Mouse (Mus musculus) monocyte, adult 5-6 weeks (primary cell): Measurements from ENCODE around the gene Qtrt1. TPM values are rescaled to one million over a fixed set of nuclear protein-coding genes. Genes with fewer than 3 reads are reported as not detected.

Source experiments
- ATAC-seq: fragments of 153-309, 156-312 bp; replicated peaks from 2 replicates; pipeline ENCODE4 v1.8.0; 2017; ENCODE audit warnings: mild to moderate bottlenecking; ENCODE audit not compliant: low TSS enrichment, insufficient number of reproducible peaks, severe bottlenecking, poor library complexity, low FRiP score
- total RNA-seq: library from RNA; stranded (forward); fragments of 200-1000, 200-491, 200-594 nt; gene quantifications from 3 replicates; pipeline ENCODE4 v1.2.3, GENCODE M21; 2017

Qtrt1 gene
- 7.2 to 12.8 TPM (median 7.3 TPM) in 3 replicates for total RNA-seq

DNA sequence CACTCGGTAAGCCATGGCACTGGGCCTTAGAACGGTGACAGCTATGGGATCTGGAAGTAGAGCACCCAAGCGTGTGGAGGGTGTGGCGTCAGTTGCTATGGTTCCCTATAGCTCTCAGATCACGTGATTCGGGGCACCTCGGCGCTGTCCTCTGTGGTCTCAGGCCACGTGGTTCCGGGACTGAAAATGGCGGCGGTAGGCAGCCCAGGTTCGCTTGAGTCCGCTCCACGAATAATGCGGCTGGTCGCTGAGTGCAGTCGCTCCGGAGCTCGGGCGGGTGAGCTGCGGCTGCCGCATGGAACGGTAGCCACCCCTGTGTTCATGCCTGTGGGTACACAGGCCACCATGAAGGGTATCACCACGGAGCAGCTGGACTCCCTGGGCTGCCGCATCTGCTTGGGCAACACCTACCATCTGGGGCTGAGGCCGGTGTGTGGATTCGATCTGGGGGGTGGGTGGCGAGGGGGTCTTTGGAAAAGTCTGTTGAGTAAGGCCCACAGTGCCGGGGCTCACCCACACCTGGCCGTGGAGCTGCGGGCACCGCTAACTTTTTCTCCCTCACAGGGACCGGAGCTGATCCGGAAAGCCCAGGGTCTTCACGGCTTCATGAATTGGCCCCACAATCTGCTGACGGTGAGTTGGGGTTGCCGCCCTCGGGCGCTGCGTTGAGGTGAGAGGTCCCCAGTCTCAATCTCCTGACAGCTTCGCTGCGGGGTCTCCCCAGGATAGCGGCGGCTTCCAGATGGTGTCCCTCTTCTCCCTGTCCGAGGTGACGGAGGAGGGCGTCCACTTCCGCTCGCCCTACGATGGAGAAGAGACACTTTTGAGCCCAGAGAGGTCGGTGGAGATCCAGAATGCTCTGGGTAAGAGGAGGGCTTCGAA, at the start of gene Qtrt1:
Gene Qtrt1, plus strand, starts transcription at position 169 of the 882 bp plus-strand sequence.
- ATAC-seq, result peak; percentile 97

DNA sequence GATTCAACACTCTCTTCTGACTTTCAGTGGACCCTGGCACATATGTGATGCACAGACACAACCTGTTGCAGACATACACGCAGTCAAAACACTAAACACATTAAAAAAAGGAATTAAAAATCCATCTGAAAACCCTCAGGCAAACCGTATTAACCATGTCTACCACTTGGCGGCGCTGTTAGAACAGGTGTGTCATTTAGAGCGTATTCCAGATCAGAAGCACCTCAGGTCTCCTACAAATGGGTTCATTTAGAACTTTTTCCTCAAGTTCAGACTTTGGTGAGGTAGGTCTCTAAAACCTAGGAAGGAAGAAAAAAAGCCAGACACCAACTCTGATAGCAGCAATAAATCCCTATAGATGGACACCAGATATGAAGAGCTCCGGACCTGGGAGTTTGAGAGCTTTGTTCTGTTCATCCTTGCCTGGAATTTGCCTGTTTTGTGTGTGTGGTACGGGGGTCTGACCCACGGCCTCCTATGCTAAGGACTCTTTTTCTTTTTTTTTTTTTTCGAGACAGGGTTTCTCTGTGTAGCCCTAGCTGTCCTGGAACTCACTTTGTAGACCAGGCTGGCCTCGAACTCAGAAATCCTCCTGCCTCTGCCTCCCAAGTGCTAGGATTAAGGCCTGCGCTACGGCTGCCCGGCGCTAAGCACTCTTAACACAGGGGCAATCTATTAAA, 45.0 kb upstream of the Qtrt1 start:
- ATAC-seq, result no peak

DNA sequence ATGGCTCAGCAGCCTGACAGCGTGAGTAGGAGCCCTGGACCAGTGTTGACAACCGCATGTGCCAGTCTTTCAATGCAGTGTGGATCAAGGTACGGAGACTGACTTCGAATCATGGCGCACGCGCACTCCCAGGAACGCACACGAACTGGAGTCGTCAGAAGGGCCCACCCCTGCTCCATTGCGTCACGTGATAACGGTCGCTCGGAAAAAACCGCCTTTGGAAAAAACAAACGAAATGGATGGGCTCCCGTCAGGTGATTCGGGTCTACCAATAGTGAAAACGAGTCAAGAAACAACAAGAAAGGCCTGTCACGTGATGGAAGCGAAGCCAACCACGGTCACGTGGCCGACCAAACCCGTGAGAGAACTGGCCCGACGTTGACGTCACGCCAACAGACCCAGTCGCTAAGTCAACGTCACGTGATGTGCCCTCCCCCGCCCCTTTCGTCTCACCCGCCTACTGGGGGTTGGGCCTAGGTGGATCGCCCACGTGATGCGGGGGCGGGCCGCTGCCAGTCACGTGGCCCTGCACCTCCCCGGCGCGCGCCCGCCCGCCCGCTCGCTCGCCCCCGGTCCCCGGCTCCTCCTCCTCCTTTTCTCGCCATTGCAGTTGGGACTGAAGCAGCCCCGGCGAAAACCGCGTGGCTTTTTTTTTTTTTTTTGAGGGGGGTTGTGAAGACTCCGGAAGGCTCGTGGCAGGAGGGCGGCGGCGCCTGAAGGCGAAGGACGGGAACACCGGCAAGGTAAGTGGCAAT, 44.1 kb upstream of the Qtrt1 start, which contains the start of gene Ilf3:
Gene Ilf3, plus strand, starts transcription at position 515 of the 755 bp plus-strand sequence.
- peak; percentile 90 for ATAC-seq

DNA sequence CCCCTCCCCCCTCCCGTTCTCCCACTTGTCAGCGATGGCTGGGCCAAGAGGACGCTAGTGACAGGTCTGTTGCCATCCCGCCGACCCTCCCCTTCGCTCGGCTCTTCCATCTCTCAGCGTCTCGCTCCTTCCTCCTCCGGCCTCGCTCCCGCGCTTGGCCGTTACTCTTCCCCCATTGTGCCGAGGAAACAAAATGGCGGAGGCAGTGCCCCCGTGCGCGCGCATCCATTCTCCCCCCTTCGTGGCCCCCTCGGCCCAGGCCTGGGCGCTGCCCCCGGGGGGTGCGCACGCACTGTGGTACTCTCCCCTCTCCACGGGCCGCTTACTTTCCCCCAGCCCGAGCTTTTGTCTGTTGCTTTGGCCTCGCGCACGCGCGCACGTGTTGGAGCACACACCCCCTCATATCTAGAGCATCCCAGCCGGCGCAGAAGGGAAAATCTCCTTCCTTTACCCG, 43.5 kb upstream of the Qtrt1 start:
- peak; percentile 28 for ATAC-seq

DNA sequence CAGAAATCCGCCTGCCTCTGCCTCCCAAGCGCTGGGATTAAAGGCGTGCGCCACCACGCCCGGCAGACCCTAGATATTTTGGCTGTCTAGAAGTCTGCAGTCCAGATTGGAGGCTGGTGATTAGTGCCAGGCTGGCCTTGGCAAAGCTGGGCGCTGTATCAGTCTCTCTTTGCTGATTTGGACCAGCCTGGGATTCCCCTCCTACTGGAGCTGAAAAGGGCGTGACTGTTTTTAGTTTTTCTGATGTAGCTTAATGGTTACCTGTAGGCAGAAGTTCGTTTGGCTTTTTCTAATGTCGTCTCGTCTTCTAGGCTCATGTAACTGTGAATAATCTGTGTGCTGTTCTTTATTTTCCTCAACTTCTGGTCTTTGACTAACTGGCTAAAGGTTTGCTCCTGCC, 42.6 kb upstream of the Qtrt1 start:
- ATAC-seq, result no peak

DNA sequence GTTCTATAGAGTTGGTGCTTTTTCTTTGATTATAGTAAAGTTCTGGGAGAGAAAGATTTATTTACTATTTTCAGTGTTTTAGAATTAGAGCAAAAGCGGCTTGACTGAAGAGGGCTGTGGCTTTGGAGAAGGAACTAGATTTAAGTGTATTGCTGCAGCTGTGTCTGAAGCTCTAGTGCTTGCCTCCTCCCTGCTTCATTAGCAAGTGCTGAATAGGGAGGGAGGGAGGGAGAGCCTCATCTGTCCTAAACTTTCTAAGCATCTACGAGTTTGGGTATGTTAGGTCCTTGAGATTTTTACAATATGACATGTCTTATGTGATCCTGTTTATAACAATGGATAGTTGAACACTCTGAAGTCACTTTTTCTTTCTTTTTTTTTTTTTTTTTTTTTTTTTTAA, 40.8 kb upstream of the Qtrt1 start:
- no peak for ATAC-seq

DNA sequence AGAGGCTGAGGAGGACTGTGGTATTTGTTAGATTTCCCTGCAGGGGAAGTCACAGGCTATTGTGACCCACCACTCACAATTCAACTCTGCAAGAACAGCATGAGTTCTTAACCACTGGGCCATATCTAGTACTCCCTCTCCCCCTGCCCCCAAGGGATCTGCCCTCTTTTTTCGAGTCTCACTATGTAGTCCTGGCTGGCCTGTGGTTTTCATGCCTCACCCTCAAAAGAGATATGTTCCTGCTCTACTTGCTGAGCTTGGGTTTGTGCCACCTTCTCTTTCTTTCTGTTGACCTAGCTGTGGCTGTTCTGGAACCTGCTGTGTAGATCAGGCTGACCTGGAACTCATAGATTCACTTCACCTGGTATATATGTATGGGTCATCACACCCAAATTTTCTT, 39.1 kb upstream of the Qtrt1 start:
- ATAC-seq, result no peak

DNA sequence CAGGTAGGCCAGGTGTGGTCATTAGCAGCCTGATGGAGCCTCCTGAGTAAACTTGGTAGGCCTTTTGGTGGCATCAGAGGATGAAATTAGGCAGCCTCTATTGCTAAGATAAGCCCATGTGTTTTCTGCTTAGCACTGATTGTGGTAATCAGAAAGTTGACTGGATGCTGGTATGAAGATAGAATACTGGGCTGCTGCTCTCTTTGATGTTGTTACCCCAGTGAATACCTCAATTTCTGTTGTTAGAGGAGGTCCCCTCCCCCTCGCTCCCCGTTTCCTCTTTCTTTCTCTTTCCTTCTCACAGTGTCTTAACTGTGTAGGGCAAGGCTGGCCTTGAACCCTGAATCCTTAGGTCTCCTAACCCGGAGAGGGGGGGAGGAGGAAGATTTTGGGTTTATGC, 32.4 kb upstream of the Qtrt1 start:
- ATAC-seq, result no peak

DNA sequence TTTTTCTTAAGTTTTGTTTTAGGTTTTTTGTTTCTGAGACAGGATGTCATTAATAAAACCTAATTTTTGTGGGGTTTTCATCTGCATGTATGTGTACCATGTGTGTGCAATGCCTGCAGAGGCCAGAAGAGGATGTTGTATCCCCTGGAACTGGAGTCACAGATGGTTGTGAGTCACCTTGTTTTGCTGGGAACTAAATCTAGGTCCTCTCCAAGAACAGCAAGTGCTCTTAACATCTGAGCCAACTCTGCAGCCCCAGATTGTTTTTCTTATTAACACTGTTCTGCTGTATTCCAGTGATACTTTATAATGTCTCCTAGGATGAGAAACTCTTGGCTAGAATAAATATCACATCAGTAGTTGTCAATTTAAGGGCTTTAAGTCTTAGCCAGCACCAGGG, 30.8 kb upstream of the Qtrt1 start:
- no peak for ATAC-seq

DNA sequence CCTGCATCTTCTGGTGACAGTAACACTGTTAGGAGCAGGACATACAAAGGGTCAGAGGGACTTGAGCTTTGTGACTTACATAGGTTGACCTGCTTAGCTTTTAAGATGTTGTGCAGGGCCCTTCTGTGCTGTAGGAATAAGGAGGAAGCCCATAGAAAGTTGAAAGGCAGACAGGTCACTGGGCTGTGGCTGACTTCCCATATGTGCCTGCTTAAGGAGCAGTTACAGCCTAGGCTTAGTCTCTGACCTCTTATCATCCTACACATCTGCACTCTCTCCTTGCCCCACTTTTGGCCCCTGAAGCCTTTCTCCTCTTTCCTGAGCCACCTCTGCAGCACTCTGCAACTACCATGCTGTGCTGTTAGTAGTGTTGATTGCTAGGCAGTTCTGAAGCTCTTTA, 27.7 kb upstream of the Qtrt1 start:
- ATAC-seq, result no peak

DNA sequence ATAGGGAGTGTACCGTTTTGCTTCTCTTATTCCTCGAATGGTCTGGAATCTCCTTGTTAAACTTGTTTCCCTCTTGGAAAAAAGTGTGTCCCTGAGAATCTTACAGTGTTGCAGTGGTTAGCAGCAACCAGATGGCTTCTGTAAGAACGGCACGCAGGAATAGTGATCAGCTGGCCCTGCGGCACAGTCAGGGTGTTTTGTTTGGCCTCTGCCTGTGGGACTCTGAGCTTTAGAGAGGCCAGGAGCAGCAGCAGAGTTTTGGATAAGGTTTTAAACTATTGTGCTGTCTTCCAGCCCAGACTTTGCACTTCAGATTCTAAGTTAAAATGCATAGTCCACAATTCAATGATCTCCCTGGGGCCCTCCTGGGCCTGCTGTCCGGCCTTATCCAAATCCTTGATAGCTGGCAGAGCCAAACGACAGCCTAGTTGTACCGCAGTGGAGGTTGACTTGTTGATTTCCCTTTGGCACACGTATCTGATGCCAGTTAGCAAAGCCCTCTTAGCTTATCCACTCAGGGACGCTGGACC, 18.9 kb upstream of the Qtrt1 start:
- ATAC-seq, result no peak

DNA sequence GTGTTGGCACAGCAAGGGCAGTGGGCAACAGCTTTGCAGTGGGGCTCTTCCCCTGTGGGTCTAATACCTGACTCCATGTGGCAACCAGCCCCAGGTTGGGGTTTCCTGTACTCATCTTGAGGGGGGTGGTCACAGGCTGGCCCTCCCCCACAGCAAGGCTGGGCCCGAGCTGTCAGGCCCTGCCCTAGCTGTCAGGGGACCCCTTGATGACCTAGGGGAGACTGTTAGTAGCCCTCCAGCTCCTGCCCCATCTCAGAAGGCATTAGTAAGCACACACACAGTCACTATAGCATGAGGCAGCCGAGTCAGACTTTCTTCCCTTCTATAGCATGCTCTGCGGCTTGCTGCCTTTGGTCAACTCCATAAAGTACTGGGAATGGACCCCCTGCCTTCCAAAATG, 15.9 kb upstream of the Qtrt1 start:
- no peak for ATAC-seq

DNA sequence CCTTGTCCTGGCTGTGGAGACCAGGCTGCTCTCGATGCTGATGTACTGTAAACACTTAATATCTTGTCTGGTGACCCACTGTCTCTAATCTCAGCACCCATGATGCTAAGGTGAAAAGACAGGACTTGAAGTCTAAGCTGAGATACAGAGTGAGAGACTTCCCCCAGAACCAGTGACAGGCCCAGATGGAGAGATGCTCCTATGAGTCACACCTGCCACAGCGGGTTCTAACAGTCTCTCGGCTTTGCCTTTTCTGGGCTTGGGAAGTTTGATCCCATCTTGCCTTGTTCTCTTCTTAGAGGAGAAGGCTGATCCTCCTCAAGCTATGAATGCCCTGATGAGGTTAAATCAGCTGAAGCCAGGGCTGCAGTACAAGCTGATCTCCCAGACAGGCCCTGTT, 14.5 kb upstream of the Qtrt1 start:
- ATAC-seq, result no peak

DNA sequence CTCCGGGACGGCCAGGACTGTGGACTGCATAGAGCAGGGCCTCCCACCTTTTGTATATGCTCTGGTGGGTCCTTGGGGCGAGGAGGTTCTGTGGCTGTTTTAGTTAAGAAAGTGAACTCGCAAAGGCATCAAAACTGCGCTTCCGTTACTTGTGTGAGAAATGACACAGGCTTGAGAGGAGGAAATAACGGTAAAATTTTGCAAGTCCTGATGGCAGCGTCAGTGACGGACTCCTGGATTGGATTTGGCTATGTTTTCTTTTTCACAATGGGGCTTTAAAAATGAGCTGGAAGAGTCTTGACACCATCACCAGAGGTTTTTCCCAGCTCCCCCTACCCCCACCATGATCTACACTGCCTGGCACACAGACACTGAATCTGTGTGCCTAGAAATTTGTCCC, 10.6 kb upstream of the Qtrt1 start:
- no peak for ATAC-seq

DNA sequence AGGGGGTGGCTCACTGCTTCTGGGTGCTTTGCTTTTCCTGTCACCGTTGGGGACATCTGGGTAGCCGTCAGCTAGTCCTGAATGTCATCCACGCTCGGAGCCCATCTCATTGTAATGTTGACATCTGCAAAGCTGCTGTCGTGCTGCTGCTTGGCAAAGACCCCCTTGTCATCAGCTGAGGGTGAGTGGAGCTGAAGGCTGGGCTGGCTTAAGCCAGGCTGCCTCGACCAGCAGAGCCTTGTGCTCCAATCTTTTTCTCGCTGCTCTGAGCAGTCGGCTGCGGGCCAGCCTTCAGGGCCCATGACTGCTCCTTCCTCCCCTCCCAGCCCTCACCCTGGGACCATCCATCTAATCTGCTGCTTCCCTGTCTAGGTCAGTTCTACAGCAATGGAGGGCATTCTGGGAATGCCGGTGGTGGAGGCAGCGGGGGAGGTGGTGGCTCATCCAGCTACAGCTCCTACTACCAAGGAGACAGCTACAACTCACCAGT, 8.8 kb upstream of the Qtrt1 start:
- ATAC-seq, result no peak

DNA sequence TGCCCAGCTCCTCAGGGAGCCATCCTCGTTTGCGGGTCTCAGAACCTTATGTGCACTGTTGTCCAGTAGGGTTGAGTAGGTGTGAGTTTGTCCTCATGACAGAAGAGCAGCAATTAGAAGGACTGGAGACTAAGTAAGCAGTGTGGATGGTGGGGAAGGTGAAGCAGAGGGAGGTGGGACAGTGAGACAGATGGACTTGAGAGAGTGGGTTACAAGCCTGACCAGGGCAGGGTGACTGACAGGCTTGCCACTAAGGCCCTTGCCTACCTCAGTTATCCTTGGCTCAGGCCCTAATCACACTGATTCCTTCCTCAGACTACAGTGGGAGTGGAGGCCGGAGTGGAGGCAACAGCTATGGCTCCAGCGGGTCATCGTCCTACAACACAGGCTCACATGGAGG, 7.9 kb upstream of the Qtrt1 start:
- ATAC-seq, result no peak

DNA sequence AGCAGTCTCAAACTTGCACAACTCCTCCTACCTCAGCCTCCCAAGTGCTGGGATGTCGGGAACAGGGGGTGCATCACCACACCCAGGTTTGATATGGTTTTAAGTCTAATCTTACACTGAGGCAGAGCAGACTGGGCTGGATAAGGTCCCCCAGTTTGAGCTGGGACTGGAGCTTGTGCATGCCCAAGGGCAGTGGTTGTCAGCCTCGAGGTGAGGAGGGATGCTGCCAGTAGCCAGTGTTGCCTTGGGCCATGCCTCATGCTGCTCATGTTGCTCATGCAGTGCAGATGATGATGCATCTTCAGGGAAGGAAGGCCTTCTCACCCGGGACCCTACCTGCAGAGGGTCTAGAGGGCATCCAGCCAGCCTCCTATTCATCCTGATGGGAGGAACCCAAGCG, 6.1 kb upstream of the Qtrt1 start:
- no peak for ATAC-seq

DNA sequence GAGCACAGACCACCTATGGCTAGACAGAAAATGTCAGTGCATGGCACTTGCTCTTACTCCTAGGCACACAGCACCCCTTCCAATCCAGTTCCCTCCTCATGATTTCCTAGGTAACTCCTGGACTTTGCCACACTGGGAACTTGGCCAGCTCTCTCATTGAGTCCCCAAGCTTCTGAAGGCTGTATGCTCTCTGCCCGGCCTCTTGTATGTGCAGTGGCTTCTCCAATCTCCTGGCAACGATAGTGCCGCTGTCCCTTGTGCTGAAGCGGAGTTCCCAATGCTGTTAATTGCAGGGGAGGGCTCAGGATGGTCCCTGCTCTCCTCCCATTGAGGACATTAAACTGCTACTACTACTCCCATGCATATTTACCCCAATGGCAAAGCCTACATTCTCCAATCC, 3.7 kb upstream of the Qtrt1 start:
- ATAC-seq, result no peak

DNA sequence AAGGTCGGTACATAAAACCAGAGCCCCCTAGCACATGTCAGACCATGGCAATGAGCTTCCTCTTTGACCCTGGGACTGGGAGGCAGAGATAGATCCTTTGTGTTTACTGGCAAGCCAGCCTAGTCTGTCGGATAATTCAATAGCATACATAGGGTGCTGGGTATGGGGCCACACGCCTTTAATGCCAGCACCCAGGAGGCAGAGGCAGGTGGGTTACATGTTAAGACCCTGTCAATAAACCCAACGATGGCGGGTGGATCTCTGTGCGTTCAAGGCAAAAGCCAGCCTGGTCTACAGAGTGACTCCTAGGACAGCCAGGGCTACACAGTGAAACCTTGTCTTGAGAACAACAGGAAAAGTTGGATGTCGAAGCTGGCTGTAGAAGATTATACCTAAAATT, 3.0 kb upstream of the Qtrt1 start:
- ATAC-seq, result no peak
